Mouse (Mus musculus) left cerebral cortex, postnatal 10 days (tissue): Measurements from ENCODE around the gene Marveld3. TPM values are rescaled to one million over a fixed set of nuclear protein-coding genes. Genes with fewer than 3 reads are reported as not detected.

Experiments used
- DNase-seq, 2 experiments: peaks; one replicate each; pipeline ENCODE4 v3.0.0; 2021 to 2022; ENCODE audit warnings: low spot score in 2 of 2, mixed read lengths in 1 of 2; ENCODE audit errors: extremely low spot score in 1 of 2
- intact Hi-C: fragments of 180-260 bp; cut with DNase I; formaldehyde crosslinking; loops from one replicate; pipeline ENCODE4 v1.15.1; 2025
- total RNA-seq, 2 experiments: library from RNA; stranded (reverse); gene quantifications; 2 replicates each; pipeline ENCODE4 v1.2.3; 2021

Gene Marveld3
- total RNA-seq, 2 experiments from 2014 or later: 0.30 TPM; not detected in 1

DNA sequence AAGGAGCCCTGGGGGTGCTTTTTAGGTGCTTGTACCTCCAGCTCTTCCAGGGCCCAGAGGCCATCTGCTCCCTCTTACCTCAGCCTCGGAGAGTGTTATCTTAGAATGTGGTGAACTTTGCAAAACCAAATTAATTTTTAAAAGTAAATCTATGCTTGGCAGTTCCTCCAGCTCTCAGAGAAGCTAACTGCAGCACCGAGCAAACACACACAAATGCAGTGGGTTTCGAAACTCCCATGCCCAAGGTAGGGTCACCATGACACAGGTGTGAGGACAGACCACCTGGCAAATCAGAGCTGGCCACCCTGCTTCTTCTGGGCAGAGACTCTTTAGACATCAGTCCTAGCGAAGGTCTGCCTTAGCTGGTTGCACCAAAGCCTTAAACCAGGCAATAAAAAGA is 10.9 kb upstream of the Marveld3 start:
- intact Hi-C loops: loop anchor here (10.0 kb wide), 1 partner anchor 502 kb away; no protein-coding TSS in a partner anchor
- DNase-seq: no peak

DNA sequence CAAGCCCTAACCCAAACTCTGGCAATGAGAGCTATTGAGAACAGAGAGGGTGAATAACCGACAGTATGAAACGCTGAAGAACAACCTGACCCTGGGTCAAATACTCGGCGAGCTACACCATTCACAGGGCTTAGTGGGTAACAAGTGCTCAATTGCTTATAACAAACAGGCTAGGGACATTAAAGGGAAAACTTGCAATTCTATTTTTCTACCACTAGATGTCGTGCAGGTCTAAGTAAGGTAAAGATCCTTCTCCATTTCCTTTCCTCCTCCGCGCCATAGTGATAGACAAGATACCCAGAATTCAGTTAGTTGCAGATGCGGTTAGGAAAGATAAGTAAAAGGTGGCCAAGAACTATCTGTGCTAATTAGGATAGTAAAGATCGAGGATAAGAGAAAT is 8.3 kb upstream of the Marveld3 start:
- DNase-seq: peak in 1 of 2 experiments; percentile 43
- intact Hi-C loops: loop anchor here (10.0 kb wide), 1 partner anchor 504 kb away; no protein-coding TSS in a partner anchor

DNA sequence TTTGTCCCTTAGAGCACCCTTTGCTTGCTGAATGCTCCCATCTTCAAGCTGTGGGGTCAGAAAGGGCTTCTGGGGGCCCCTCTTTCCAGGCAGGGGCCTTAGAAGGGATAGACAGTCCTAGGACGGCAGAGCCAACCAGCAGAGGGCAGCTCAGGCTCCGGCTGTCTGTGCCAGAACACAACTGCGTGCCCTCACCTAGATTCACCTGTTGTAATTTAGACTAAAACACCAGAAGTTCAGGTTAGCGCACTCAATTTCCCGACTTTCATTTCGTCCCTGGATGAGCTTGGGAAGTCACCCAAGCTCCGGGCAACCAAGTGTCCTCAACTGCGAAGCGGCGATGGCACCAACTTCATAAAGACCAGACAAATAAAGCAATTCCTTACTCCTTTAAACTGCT is 6.8 kb upstream of the Marveld3 start:
- intact Hi-C loops: no loop called here
- DNase-seq: no peak

DNA sequence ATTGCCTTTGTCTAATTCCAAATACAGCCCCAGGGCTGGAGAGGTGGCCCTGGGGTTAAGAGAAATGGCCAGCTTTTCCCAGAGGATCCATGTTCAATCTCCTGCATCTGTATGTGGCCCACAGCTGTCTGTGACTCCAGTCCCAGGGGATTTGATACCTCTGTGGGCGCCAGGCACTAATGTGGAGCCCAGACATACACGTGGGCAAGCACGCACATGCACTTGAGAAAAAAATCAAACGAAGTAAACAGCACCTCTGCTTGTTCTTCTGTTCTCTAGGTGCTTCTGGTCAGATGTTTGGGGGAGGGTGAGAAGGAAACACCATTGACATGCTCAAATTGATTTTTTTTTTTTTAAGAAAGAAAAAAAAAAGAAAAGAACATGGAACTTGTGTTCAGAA is 2.1 kb upstream of the Marveld3 start:
- DNase-seq: no peak
- intact Hi-C loops: no loop called here

- no peak for DNase-seq
- intact Hi-C loops: no loop called here
Observed at GRCm38 (mm10) chr8:109963421-109963820, 1.4 kb upstream of the Marveld3 start.

GRCm38 (mm10) chr8:109962896-109963295 is 893 bp upstream of the Marveld3 start:
- intact Hi-C loops: no loop called here
- no peak for DNase-seq

DNA sequence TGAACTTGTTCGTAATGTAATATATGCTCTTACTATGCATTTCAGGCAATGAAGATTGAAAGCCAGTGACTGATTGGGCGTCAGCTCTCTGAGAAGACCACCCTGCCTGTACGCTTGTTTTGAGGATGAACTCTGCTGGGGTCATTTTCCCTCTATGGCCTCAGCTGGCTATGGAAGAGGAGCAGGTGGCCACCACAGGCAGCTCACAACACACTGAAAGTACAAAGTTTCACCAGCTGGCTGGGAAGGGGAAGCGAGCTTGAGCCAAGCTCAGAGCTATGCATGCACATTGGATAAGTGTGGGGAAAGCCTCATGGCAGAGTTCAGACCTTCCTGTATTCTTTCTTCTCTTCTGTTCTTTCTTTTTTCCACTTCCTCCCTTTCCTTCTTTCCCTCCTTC is 2.9 kb downstream of the Marveld3 start:
- intact Hi-C loops: no loop called here
- no peak for DNase-seq

GRCm38 (mm10) chr8:109958036-109958655 is 3.9 kb downstream of the Marveld3 start:
- DNase-seq: no peak
- intact Hi-C loops: no loop called here

DNA sequence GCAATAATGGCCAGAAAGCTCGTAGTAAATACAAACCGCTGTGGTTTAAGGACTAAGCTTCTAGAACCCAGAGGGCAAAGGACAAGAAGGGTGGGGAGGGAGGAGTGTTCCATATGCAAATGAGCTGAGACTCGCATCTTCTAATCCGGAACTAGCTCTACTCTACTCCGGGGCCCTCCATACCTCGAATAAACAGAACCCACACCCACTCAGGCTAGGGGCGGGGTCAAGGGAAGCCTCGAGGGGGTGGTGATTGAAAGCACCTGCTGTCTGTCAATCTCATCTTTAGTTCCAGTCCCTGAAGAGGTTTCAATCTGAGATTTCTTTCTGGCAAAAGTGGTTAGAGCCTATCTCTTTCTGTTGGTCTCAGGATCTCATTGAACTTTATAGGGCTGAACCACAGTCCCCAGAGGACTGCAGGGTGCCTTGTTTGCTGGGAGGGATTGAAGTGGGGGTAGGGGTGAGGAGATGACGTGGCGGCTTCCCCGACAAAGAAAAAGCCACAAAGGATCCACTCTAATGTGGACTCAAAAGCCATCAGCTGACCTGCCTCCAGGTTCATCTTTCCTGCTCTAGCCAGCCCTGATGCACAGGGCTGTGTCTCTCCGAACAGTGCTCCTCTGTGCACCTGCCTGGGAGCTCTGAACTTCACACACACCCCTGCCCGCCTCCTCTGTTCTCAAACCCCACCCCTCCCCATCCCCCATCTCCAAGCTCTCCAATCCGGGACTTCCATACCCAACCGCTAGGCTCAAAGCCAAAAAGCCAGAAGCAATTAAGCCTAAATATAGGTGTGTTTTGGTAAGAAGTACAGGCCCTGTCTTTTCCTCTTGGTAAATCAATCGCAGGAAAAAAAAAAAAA is 4.6 kb downstream of the Marveld3 start:
- intact Hi-C loops: no loop called here
- DNase-seq: no peak

DNA sequence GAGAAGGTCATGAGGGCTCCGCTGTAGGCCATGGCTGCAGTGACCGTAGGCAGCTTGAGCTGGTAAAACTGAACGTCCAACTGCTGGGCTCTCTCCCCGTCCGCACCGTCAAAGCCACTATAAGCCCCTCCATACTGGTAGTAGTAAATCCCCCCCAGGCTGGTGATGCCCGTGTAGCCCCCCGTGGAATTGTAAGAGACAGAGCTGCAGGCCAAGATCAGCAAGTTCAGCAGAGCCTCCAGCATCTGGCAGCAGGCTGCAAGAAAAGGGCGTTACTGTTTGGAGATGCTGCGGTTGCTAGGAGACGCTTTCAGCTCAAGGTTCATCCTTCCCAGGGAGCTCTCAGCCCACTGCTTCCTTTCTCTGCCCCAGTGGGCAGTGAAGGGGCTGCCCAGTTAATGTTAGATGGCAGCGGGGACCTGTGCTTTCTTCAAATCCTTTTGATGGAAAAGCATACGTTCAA is 7.5 kb downstream of the Marveld3 start:
- intact Hi-C loops: no loop called here
- no peak for DNase-seq

GRCm38 (mm10) chr8:109952171-109952570 is 9.8 kb downstream of the Marveld3 start:
- intact Hi-C loops: no loop called here
- no peak for DNase-seq

GRCm38 (mm10) chr8:109948285-109948564 is 13.8 kb downstream of the Marveld3 start:
- no peak for DNase-seq
- intact Hi-C loops: no loop called here

DNA sequence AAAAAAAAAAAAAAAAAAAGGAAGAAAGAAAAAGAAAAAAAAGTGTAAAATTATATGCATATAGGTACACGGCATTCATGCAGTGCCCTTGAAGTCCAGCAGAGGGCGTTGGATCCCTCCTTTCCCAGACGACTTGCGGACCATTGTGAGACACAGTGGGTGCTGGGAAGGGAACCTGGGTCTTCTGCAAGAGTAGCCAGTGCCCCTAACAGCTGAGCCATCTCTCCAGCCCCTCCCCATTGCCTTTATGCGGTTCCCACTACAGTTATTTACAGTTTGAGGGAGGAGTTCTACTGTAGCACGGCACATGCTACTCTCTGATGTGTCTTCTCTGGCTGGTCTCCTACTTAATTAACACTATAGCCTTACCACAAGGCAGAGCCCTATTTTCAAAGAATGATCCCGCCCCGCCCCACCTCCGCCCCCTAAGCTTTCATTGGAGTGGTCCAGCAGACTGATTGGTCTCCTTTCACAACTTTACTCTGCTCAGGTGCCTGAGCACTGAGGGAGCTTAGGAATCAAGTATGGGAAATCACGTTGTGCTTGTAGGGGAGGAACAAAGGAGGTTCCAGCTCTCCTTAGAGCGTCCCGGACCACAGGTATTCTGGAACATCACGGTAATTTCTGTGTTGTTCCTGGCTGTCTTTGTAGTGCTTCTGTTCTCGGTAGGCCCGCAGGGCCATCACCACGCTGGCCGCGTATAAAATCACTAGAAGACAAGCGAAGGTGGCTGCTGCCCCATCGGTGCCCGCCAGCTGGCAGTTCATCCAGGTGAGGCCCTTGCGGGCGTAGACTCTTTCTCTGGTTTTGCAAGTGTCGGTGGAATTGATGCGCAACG is 14.3 kb downstream of the Marveld3 start:
- intact Hi-C loops: no loop called here
- peak; percentile 57 to 59 for DNase-seq

- intact Hi-C loops: no loop called here
- no peak for DNase-seq
Observed at GRCm38 (mm10) chr8:109946272-109946671, 15.7 kb downstream of the Marveld3 start.

- no peak for DNase-seq
- intact Hi-C loops: no loop called here
Observed at GRCm38 (mm10) chr8:109945694-109946093, 16.3 kb downstream of the Marveld3 start.

DNA sequence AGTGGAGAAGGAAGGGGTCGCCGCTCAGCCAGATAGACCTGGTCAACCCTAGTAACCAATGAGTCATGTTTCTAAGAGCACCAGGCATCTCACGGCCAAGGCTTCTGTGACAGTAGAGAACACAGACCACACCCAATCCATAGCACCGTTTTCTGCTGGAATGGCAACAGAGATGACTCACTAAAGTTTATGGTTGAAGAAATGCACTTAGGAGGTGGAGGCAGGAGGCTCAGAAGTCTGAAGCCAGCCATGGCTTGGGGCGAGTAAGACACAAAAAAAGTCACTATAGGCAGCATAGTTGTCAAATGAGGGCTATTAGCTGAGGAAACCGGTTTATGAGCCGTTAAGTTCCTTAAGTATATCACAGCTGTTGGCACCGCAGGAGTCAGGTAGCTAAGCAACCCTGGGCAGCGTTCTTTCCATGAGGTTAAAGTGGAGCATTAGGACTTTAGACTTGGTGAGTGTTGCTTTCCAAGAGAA is 16.8 kb downstream of the Marveld3 start:
- intact Hi-C loops: no loop called here
- no peak for DNase-seq

GRCm38 (mm10) chr8:109941606-109942360 is 20.2 kb downstream of the Marveld3 start:
- intact Hi-C loops: no loop called here
- DNase-seq: peak in 1 of 2 experiments; percentile 53
